In genomic region chr13:56426365-56426764, GRCm38 (mm10) we compare ENCODE assay signal across 19 mouse cellular contexts. TPM values are rescaled to one million over a fixed set of nuclear protein-coding genes. Genes with fewer than 3 reads are reported as not detected.
"Had no signal": no experiment of that assay in that cellular context is flagged by ENCODE, and none has a peak within 500 bp of the region (broad histone marks: within the 10 kb centered on the region; RNA-seq: fewer than 3 reads in every experiment).

Gm3045 (plus strand) TSS chr13:56426594.

- H3K4me1 ChIP-seq: liver, embryonic 12.5 days had no signal

- H3K9ac ChIP-seq: kidney, embryonic 15.5 days; limb, embryonic 15.5 days; liver, embryonic 12.5 days; lung, embryonic 14.5 days; midbrain, embryonic 15.5 days; neural tube, embryonic 13.5 days; stomach, embryonic 15.5 days had no signal

- ATAC-seq: liver, embryonic 12.5 days; midbrain, embryonic 15.5 days had no signal

- DNase-seq: kidney, postnatal 14 days; layer of hippocampus, postnatal 36 days; retina, postnatal 1 day; right cerebral cortex, postnatal 4 days; thymus, postnatal 4 days had no signal

- H3K4me2 ChIP-seq: kidney, embryonic 15.5 days; limb, embryonic 15.5 days; liver, embryonic 12.5 days; lung, embryonic 14.5 days; midbrain, embryonic 15.5 days; neural tube, embryonic 13.5 days; stomach, embryonic 15.5 days had no signal

- H3K9me3 ChIP-seq: kidney, embryonic 15.5 days; limb, embryonic 15.5 days; liver, embryonic 12.5 days; midbrain, embryonic 15.5 days; neural tube, embryonic 13.5 days; stomach, embryonic 15.5 days had no signal

- H3K4me3 ChIP-seq: kidney, embryonic 15.5 days; limb, embryonic 15.5 days; liver, embryonic 12.5 days; midbrain, embryonic 15.5 days; neural tube, embryonic 13.5 days; stomach, embryonic 15.5 days had no signal

- H3K27ac ChIP-seq: kidney, embryonic 15.5 days; limb, embryonic 15.5 days; liver, embryonic 12.5 days; midbrain, embryonic 15.5 days; neural tube, embryonic 13.5 days; stomach, embryonic 15.5 days had no signal

- H3K36me3 ChIP-seq: kidney, embryonic 15.5 days; limb, embryonic 15.5 days; liver, embryonic 12.5 days; midbrain, embryonic 15.5 days; neural tube, embryonic 13.5 days; stomach, embryonic 15.5 days had no signal

RNA-seq across cellular contexts. Expression of gene Gm3045, which starts in this region (rescaled TPM):
- total RNA-seq: layer of hippocampus, postnatal 36 days; left cerebral cortex, adult 8-10 months; left cerebral cortex, postnatal 25 days; megakaryocyte-erythroid progenitor cell, adult 5-6 weeks had no signal
- polyA plus RNA-seq: kidney, embryonic 15.5 days; large intestine, adult 2 months; limb, embryonic 11.5 days; liver, embryonic 12.5 days; liver, embryonic 16.5 days; lung, embryonic 14.5 days; midbrain, embryonic 15.5 days; neural tube, embryonic 13.5 days; spleen, adult 2 months; stomach, embryonic 15.5 days had no signal
